ENCODE assay signal across 10 mouse cellular contexts in genomic region chr1:172220414-172220813, GRCm38 (mm10). TPM values are rescaled to one million over a fixed set of nuclear protein-coding genes. Genes with fewer than 3 reads are reported as not detected.
DNase-seq lines count a peak whose midpoint lies in the region; ATAC-seq lines count a peak whose summit lies in the region.
"Had no signal": no experiment of that assay in that cellular context is flagged by ENCODE, and none has a peak within 500 bp of the region (broad histone marks: within the 10 kb centered on the region; RNA-seq: fewer than 3 reads in every experiment).

No protein-coding gene starts in this region.

- H3K4me2 ChIP-seq in intestine, embryonic 15.5 days (replicated peaks): no peak overlapping the region; the same call in 1 of the 2 replicates
- H3K4me2 ChIP-seq in lung, embryonic 16.5 days (ENCODE audit: low read depth, low read length): no peak overlapping the region

- H3K4me1 ChIP-seq in intestine, embryonic 15.5 days (replicated peaks): peaks cover 32% of the 10 kb centered on the region
- H3K4me1 ChIP-seq in lung, embryonic 16.5 days (replicated peaks; ENCODE audit: control insufficient read depth, insufficient read depth, low read length): peaks cover 28% of the 10 kb centered on the region

- peak; percentile 59 for ATAC-seq in intestine, embryonic 15.5 days
- ATAC-seq in lung, embryonic 16.5 days (ENCODE audit: low read depth): peak; percentile 80

- no peak overlapping the region for H3K9ac ChIP-seq in intestine, embryonic 15.5 days
- no peak overlapping the region for H3K9ac ChIP-seq in lung, embryonic 16.5 days (ENCODE audit: low read length)

- H3K4me3 ChIP-seq in intestine, embryonic 15.5 days (replicated peaks): no peak overlapping the region
- no peak overlapping the region for H3K4me3 ChIP-seq in lung, embryonic 16.5 days (ENCODE audit: low read length)

- peak; percentile 30 for DNase-seq in cerebellum, adult 9-11 months
- no peak for DNase-seq in cerebellum, adult 11 months
- DNase-seq in adrenal gland, postnatal 10 days: peak; percentile 61
- peak; percentile 57 to 81 for DNase-seq in gastrocnemius, postnatal 4 days (ENCODE audit: low spot score in 2 of 2)
- DNase-seq in retina, postnatal 1 day: no peak
- DNase-seq in left cerebral cortex, adult 18-20 months (ENCODE audit: low spot score in 2 of 2): no peak

- H3K9me3 ChIP-seq in intestine, embryonic 15.5 days: no peaks in the 10 kb centered on the region
- no peaks in the 10 kb centered on the region for H3K9me3 ChIP-seq in lung, embryonic 16.5 days (ENCODE audit: control insufficient read depth, low read length)

- WGBS in intestine, embryonic 15.5 days: 25% methylated on average over 10 of the region's 10 CpGs
- 25% methylated on average over 10 of the region's 10 CpGs for WGBS in lung, embryonic 16.5 days

- no peaks in the 10 kb centered on the region for H3K36me3 ChIP-seq in intestine, embryonic 15.5 days
- no peaks in the 10 kb centered on the region for H3K36me3 ChIP-seq in lung, embryonic 16.5 days (ENCODE audit: control insufficient read depth, insufficient read depth, low read length)

- peak overlapping the region; percentile 74 for H3K27ac ChIP-seq in intestine, embryonic 15.5 days
- peak overlapping the region; percentile 82 for H3K27ac ChIP-seq in lung, embryonic 16.5 days (ENCODE audit: low read length)

- no peaks in the 10 kb centered on the region for H3K27me3 ChIP-seq in intestine, embryonic 15.5 days (replicated peaks)
- H3K27me3 ChIP-seq in lung, embryonic 16.5 days (ENCODE audit: control insufficient read depth, insufficient read depth, low read depth, low read length): no peaks in the 10 kb centered on the region

RNA-seq across cellular contexts. Expression of gene Casq1, which starts 0.7 kb away (rescaled TPM):
- total RNA-seq in adrenal gland, postnatal 10 days (2021): 100 to 1,000 TPM in 1 of 2 experiments, 10 to 100 TPM in 1; 63.5 to 189 TPM
- 1,000 to 10,000 TPM; 2,015 to 2,024 TPM for total RNA-seq in gastrocnemius, postnatal 4 days (2021)
- polyA plus RNA-seq in intestine, embryonic 15.5 days (2015; fragmentation: Nextera tagmentation; extraction: Ambion mirVana): 18.4 and 20.2 TPM in 2 replicates
- polyA plus RNA-seq in lung, embryonic 16.5 days (2015; fragmentation: Nextera tagmentation; extraction: Ambion mirVana): 7.9 and 15.3 TPM in 2 replicates
- total RNA-seq in left cerebral cortex, adult 18-20 months (2021): under 1 TPM in 1 of 2 experiments, not detected in 1; 0.63 TPM

RNA-seq across cellular contexts. Expression of gene Pea15a, which starts 13.8 kb away (rescaled TPM):
- 10 to 100 TPM; 65.7 to 80.4 TPM for total RNA-seq in adrenal gland, postnatal 10 days (2021)
- 100 to 1,000 TPM; 113 TPM for total RNA-seq in gastrocnemius, postnatal 4 days (2021)
- 86.4 and 89.0 TPM in 2 replicates for polyA plus RNA-seq in intestine, embryonic 15.5 days (2015; fragmentation: Nextera tagmentation; extraction: Ambion mirVana)
- polyA plus RNA-seq in lung, embryonic 16.5 days (2015; fragmentation: Nextera tagmentation; extraction: Ambion mirVana): 139 and 147 TPM in 2 replicates
- 100 to 1,000 TPM; 412 to 456 TPM for total RNA-seq in left cerebral cortex, adult 18-20 months (2021)

RNA-seq across cellular contexts. Expression of gene Atp1a4, which starts 37.8 kb away (rescaled TPM):
- total RNA-seq in adrenal gland, postnatal 10 days (2021): under 1 TPM; 0.24 to 0.30 TPM
- under 1 TPM; 0.17 to 0.18 TPM for total RNA-seq in gastrocnemius, postnatal 4 days (2021)
- not detected in 2 replicates for polyA plus RNA-seq in intestine, embryonic 15.5 days (2015; fragmentation: Nextera tagmentation; extraction: Ambion mirVana)
- polyA plus RNA-seq in lung, embryonic 16.5 days (2015; fragmentation: Nextera tagmentation; extraction: Ambion mirVana): not detected in 2 replicates
- total RNA-seq in left cerebral cortex, adult 18-20 months (2021): not detected
- polyA plus RNA-seq: C2C12; liver, embryonic 16.5 days had no signal

RNA-seq across cellular contexts. Expression of gene Igsf8, which starts 41.0 kb away (rescaled TPM):
- total RNA-seq in adrenal gland, postnatal 10 days (2021): 10 to 100 TPM; 26.5 to 32.3 TPM
- 10 to 100 TPM; 24.8 to 26.9 TPM for total RNA-seq in gastrocnemius, postnatal 4 days (2021)
- 46.1 and 53.3 TPM in 2 replicates for polyA plus RNA-seq in intestine, embryonic 15.5 days (2015; fragmentation: Nextera tagmentation; extraction: Ambion mirVana)
- 42.5 and 46.0 TPM in 2 replicates for polyA plus RNA-seq in lung, embryonic 16.5 days (2015; fragmentation: Nextera tagmentation; extraction: Ambion mirVana)
- 100 to 1,000 TPM; 278 to 283 TPM for total RNA-seq in left cerebral cortex, adult 18-20 months (2021)

Comparison
In these comparisons a context has a peak if more than half of its experiments do, and no peak if none do; other contexts are left out.
1. DNase-seq: peak in cerebellum, adult 9-11 months (single experiment), adrenal gland, postnatal 10 days (single experiment) and gastrocnemius, postnatal 4 days (2 of 2); none in cerebellum, adult 11 months (single experiment), retina, postnatal 1 day (single experiment) and left cerebral cortex, adult 18-20 months (0 of 2).
2. RNA of gene Casq1, which starts 0.7 kb away (total RNA-seq): 2,015 to 2,024 TPM in gastrocnemius, postnatal 4 days and 63.5 to 189 TPM in adrenal gland, postnatal 10 days; 0.63 TPM in left cerebral cortex, adult 18-20 months; every median in the first group is over 10 times any median in the second.